Mouse (Mus musculus) neural tube, embryonic 10.5 days (tissue): ENCODE results near the gene Tom1l2.
A peak's percentile ranks its signal among the peaks of the same experiment; 100 is the strongest.

Source experiments
- DNase-seq: peaks from one replicate; pipeline ENCODE4 v3.0.0-alpha.2; 2017; ENCODE audit warnings: low spot score; ENCODE audit errors: extremely low spot score

Gene Tom1l2

GRCm38 (mm10) chr11:60206207-60206606, 146.5 kb downstream of the Tom1l2 start:
- DNase-seq, result no peak

DNA sequence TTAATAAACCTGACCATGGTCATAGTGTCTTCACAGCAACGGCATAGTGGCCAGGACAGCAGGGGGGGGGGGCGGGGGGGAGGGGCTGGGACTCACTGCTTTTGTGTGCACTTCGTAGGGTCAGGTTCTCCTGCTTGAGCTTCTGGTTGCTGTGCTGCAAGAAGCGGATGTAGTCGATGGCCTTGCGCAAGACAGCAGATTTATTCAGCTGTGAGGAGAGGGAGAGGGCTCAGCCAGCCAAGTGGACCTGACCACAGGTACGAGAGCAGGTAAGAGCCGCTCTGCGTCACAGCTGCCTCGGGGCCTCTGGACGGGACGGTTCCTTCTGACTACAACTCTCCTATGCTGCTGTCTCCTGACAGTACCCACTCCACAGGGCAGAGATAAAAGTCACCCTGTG, 147.7 kb downstream of the Tom1l2 start:
- no peak for DNase-seq

DNA sequence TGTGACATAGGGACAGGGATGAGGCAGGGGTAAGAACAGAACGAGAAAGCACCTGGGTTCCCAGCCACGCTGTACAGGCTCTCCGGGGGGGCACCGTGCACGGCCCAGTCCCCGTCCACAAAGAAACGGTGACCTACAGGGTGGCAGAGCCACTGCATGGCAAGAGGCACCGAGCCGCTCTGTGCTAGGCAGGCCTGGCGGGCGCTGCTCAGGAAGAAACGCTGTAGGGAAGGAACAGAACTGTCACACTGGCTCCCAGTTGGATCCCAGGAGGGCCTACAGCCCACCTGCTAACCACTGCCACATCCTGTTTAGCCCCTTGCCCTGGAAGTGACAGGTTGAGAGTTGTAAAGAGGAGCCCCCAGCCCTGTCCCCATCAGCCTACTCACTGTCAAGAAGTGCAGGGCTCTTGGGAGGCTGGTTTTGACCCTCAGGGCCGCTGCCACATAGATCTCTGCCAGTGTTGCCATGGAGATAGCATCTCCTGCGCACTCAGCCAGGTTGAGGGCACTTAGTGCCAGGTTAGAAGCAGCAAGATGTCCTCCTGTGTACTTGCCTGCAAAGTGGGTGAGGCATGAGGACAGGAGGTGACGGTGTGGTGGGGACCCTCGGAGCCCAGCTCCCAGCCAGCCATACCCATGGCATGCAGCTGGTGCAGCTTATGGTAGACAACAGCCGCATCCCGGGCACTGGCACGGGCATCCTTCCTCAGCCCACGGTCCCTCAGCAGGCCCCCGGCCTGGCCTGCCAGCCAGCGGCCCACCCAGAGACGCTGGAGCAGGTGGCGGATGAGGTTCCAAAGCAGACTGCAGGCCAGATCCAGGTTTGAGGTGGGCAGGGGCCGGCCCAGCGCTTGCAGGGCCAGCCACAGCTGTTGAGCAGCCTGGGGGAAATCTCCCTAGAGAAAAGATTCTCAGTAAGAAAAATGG, 149.7 kb downstream of the Tom1l2 start:
- no peak for DNase-seq

DNA sequence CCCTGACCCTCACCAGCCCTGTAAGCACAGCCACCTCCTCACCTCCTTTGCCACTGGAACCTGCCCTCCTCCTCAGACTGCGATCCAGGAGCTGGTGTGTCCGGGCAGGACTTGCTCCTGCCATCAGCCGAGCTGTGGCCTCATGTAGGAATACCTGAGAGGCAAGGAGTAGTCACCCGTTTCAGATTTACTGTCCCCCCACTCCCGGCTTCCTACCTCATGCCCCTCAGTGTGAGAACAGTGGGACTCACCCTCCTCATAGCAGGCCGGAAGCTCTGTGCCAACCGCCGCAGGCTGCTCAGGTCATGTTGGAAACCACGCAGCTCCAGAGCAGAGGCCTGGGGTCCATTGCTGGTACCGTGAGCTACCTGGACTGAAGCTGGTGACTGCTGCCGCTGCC, 152.3 kb downstream of the Tom1l2 start:
- no peak for DNase-seq

GRCm38 (mm10) chr11:60199702-60200184, 153.0 kb downstream of the Tom1l2 start:
- peak; percentile 94 for DNase-seq

DNA sequence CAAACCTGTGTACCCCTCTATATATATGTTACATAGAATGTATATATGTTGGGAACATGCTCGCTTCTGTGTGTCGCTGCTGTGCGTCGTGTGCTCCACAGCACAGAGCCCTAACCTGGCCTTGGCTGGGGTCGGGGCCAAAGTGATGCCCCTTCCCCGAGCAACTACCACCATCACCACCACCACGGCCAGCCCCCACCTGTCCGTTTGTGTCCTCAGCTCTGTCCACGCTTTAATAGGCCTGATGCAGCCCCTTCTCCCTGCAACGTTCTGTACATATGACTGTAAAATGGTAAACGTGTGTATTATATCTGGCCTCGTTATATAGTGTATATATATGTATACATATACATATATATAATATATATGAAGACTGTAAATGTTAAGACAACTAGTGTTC, 154.1 kb downstream of the Tom1l2 start:
- DNase-seq, result no peak

DNA sequence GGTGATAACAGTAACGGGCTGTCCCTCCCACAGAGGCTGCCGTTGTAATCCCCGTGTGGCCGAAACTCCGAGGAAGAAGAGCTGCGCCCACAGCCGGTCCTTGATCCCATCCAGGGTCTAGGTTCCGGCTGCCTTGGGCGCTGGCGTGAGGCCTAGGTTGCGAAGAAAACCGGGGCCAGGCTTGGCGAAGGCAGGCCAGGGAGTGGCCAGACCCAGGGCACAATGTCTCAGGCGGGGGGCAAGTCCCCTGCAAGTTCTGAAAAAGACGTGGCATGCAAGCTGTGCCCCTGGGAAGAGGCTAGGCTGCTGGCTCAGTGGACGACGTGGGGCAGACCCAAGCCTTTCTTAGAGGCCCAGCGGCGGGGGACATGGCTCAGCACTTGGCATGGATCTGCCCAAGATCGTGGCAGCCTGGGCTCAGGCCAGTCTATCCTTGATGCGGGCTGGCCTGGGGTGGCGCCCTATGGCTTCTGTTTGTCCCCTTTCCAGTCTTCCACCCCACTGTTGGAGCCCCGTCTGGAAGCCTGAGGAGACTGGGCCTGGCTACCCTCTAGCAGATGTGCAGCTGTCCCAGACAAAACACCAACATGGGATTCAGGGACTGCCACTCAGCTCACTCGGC, 154.6 kb downstream of the Tom1l2 start:
- no peak for DNase-seq

GRCm38 (mm10) chr11:60196344-60196743, 156.4 kb downstream of the Tom1l2 start:
- no peak for DNase-seq

DNA sequence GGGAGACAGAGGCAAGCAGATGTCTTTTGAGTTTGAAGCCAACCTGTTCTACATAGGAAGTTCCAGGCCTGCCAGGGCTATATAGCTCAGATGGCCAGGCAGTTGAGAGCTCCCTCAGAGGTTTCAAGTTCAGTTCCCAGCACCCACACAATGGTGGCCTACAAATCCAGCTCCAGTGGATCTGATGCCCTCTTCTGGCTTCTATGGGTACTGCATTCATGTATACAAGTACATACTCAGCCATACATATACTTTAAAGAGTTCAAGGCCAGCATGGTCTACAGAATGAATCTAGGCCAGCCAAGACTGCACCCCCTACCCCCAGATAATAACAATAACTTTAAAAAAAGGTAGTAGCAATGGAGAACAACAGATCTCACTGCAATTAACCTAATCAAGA, 157.6 kb downstream of the Tom1l2 start:
- DNase-seq, result no peak

GRCm38 (mm10) chr11:60193556-60193955, 159.1 kb downstream of the Tom1l2 start:
- no peak for DNase-seq

DNA sequence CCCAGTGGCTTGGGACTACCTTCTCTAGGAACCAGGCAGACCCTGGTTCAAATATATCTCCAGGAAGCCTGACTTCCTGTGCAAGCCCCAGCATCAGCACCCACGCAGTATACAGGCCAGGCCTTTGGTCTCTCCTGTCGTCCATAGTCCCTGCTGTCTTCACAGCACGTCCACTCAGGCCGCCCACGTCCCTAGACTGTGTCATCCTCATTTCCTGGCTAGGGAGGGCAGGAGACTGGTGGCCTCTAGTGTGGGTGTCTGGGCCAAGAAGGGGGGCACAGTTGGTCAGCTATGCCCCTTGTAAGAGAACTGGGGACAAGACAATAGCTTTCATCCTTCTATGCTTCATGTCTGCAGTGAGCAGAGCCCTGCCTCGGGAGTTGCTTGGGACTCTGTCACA, 160.2 kb downstream of the Tom1l2 start:
- no peak for DNase-seq

DNA sequence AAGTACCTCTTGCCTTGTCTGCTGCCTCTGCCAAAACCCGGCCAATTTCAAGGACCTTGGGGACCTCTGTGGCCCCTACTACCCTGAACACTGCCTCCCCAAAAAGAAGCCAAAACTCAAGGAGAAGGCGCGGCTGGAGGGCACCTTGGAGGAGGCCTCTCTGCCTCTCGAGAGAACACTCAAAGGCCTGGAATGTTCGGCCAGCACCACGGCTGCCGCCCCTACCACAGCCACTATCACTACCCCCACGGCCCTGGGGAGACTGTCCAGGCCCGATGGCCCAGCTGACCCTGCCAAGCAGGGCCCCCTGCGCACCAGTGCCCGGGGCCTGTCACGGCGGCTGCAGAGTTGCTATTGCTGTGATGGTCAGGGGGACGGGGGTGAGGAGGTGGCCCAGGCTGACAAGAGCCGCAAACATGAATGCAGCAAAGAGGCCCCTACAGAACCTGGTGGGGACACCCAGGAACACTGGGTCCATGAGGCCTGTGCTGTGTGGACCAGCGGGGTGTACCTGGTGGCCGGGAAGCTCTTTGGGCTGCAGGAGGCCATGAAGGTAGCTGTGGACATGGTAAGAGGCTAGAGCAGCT, 162.6 kb downstream of the Tom1l2 start:
- DNase-seq, result no peak

GRCm38 (mm10) chr11:60189501-60190040, 163.1 kb downstream of the Tom1l2 start:
- no peak for DNase-seq

DNA sequence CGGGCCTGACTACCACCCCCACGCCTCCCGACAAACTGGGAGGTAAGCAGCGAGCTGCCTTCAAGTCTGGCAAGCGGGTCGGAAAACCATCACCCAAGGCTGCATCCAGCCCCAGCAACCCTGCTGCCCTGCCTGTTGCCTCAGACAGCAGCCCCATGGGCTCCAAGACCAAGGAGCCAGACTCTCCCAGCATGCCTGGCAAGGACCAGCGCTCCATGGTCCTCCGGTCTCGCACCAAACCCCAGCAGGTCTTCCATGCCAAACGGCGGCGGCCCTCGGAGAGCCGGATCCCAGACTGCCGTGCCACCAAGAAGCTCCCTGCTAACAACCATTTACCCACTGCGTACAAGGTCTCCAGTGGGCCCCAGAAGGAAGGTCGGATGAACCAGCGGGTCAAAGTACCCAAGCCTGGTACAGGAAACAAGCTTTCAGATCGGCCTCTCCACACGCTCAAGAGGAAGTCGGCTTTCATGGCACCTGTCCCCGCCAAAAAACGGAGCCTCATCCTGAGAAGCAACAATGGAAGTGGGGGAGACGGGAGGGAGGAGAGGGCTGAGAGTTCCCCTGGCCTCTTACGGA, 164.3 kb downstream of the Tom1l2 start:
- no peak for DNase-seq

- DNase-seq, result no peak
These were observed 165.6 kb downstream of the Tom1l2 start for GRCm38 (mm10) chr11:60187070-60187469.

- no peak for DNase-seq
These were observed 167.1 kb downstream of the Tom1l2 start for GRCm38 (mm10) chr11:60185396-60186231.

GRCm38 (mm10) chr11:60184346-60185325, 168.1 kb downstream of the Tom1l2 start:
- DNase-seq, result no peak

DNA sequence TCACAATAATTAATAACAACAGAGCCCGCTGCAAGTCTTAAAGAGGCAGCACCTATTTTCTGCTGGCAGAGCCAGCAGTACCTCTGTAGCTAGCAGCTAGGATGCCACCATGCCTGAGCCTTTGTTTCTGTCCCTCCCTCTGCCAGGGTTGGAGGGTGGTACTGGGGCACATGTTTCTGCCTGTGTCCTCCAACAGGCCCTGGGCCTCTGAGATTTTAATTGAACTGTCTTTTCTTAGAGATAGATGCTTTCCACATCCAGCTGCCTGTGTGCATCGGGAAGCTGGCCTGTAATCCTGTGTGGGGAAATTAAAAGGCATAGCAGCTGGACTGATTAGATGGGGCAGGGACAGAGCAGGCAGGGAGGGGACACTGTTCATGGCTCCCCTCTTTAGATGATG, 170.0 kb downstream of the Tom1l2 start:
- no peak for DNase-seq

DNA sequence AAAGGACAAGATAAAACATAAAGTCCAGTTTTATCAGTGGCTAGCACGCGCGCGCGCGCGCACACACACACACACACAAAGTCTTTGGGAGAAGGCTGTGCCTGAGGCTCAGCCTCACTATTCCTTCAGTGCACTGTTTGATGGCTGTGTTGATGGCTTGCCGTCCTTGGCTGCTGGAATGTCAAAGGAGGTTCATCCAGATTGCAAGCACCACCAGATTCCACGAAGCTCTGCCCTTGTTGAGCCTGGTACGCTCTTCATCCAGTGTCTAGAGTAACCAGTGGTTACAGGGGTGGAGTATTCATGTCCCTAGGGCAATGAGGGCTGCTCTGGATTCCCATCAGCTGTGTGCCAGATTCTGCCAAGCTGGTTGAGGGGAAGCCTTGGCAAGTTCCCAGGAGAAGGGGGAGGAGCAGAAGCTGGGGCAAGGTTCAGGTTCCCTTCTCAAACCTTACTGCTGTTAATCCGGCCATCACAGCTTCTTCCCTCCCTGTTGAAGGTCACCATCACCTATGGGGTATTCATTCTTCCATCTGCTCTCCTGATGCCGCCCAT, 170.5 kb downstream of the Tom1l2 start:
- no peak for DNase-seq
